Mouse (Mus musculus) stomach, postnatal 0 days (tissue): ENCODE results near the gene Ifnl2.

ENCODE experiments used
- CTCF ChIP-seq: IDR thresholded peaks from 2 replicates; pipeline ENCODE4 v1.5.1; 2016; ENCODE audit warnings: antibody characterized with exemption, low read depth, mild to moderate bottlenecking, moderate library complexity
- EP300 ChIP-seq: optimal IDR thresholded peaks from 2 replicates; pipeline ENCODE3; 2016; ENCODE audit warnings: antibody characterized with exemption

GRCm38 (mm10) chr7:28492310-28492709 is 17.9 kb downstream of the Ifnl2 start:
- no peak for TF ChIP-seq CTCF
- no peak for TF ChIP-seq EP300
